Mouse (Mus musculus): Measurements from ENCODE around the gene Cacna2d3.

- no peak for TF ChIP-seq POLR2A (IDR thresholded peaks at IDR 0.05; ENCODE audit: control insufficient read depth, low read depth, low read length)
- no peak for TF ChIP-seq CTCF (IDR thresholded peaks at IDR 0.05; ENCODE audit: control insufficient read depth, insufficient read depth, insufficient replicate concordance, low read depth, low read length)
Measured at GRCm38 (mm10) chr14:29442476-29442875, 279.2 kb downstream of the Cacna2d3 start.

Data from testis, adult 2 months (tissue).